Mouse (Mus musculus) naive thymus-derived CD4-positive, alpha-beta T cell, adult 2 months (primary cell): ENCODE results near the gene Acy3.
"Not testable (repeated sequence)": the region's sequence is repeated elsewhere in the genome, so short reads cannot be mapped to it uniquely, and the experiment has no call there.

Source experiments
- DNase-seq: peaks from one replicate; pipeline ENCODE4 v3.0.0-alpha.2; 2011; ENCODE audit warnings: low read depth

Gene Acy3

DNA sequence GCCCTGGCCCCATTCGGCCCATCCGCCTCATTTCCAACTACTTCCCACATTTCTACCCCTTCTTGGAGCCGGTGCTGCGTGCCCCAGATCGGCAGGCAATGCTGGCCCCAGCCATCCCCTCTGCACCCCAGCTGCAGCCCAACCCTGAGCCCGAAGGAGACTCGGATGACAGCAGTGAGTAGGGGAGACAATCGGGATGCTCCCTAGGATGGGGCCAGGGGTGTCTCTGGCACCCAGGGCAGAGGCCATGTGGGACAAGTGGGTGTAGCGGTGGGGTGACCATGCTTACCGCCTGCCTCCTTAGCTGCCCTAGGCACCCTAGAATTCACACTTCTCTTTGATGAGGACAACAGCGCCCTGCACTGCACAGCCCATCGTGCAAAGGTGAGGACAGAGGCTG is 17.3 kb downstream of the Acy3 start:
- no peak for DNase-seq

DNA sequence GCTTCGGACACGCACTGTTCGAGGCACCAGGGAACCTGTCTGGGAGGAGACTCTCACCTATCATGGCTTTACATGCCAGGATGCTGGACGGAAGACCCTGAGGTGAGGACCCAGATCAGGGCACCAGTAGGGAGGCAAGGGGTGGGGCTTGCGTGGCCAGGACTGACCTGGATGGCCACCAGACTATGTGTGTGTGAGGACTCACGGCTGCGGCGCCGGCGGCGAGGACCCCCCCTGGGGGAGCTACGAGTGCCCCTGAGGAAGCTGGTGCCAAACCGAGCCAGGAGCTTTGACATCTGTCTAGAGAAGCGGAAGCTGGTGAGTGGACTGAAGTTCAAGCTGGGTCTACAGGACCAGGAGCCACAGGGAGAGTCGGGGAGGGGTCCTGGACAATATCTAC is 18.0 kb downstream of the Acy3 start:
- no peak for DNase-seq

GRCm38 (mm10) chr19:4005091-4005490 is 18.7 kb downstream of the Acy3 start:
- DNase-seq, result no peak

DNA sequence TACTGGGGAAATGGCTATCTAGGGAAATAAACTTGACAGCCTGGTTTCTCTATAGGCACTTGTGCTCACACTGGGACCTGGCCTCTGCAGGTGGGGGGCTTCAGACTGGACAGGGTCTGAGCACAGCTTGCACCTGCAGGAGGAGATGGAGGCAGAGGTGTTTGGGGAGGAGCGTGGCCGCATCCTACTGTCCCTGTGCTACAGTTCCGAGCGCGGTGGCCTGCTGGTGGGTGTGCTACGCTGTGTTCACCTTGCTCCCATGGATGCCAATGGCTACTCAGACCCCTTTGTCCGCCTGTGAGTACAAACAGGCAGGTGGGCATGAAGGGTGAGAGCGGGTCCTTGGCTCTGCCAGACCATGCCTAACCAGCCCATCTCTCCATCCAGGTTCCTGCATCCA is 19.6 kb downstream of the Acy3 start:
- DNase-seq, result no peak

- no peak for DNase-seq
Observed at GRCm38 (mm10) chr19:4011086-4011485, 24.7 kb downstream of the Acy3 start.

DNA sequence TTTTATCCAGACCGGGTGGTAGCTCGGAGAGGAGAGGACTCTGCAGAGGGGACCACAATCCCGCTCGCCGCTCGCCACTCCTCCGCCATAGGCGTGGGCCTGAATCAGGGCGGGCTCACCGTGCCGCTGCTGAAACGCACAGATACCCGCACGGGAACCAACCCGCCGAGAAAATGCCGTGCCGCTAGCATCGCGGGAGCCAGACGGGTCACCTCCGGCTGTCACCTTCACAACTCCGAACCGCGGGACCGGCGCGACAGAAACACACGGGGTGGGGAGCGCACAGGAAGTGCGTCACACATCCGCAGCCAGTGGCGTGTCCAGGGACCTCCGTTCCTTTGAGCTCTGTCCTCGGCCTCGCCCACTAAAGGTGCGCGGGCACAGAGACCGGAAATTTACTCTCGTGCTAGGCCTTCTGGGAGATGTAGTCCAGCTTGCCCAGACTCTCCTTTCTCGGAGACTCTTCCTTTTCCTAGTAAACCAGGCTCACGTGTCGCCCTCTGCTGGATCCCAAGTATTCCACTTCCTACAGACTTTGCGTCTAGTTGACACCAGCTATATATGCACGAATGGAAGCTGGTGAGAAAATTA is 26.2 kb downstream of the Acy3 start, which contains the start of gene Ndufv1:
TSS of gene Ndufv1 (minus strand) at position 375 of the 591 bp plus-strand sequence.
- peak; percentile 96 for DNase-seq

GRCm38 (mm10) chr19:4013066-4013465 is 26.7 kb downstream of the Acy3 start:
- no peak for DNase-seq

DNA sequence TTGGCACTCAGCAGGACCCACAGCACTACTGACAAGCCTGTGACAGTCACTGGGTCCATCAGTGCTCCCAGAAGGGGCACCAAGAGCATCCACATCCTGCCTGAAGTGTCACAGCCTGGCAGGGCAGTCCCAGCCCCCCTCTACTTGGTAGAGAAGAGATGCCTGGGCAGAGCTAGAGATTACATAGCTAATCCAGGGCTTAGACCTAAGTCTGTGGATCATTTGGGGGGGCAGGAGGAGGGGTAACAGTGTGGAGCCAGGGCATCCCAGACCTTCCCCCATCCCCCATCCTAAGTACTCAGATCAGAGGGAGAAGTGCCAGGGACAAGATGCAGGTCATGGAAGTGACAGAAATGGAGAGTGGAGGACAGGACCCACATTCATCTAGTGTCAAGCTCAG is 28.4 kb downstream of the Acy3 start:
- DNase-seq, result no peak

GRCm38 (mm10) chr19:4015635-4016034 is 29.3 kb downstream of the Acy3 start:
- no peak for DNase-seq

GRCm38 (mm10) chr19:4017921-4018587 is 31.7 kb downstream of the Acy3 start:
- DNase-seq, result no peak

DNA sequence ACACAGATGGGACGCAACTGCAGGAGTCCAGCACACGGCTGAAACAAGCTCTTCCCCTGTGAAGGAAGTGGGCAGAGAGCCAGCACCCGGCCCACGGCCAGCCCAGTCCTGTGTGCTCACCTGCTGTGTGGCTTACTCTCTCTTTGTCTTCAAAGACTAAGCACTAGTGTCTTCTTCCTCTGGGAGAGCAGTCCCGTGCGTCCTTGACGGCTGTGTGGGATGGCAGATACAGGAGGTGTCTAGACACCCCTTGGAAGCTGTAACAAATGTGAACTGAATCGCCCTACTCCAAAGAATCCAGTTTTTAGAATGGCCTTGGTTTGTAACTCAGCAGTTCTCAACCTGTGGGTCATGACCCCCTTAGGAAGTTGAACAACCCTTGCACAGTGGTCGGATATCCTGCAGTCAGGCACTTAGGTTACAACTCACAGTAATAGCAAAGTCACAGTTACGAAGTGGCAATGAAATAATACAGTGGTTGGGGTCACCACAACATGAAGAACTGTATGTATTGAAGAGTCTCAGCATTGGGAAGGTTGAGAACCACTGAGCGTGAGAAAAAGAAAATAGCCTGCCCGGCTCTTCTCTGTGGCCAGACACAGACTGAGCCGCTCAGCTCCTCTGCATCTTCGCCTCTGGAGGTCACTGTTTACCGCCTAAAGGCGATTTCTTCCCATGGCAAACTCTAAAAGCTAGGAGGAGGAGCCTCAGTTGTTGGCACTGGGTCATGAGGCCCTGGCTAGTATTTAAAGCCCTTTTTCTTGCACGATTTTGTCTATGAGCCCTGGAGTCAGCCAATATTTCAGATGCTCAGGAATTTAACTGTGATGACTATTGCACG is 32.6 kb downstream of the Acy3 start:
- DNase-seq, result peak; percentile 81

- no peak for DNase-seq
Observed at GRCm38 (mm10) chr19:4023185-4023584, 36.8 kb downstream of the Acy3 start.

DNA sequence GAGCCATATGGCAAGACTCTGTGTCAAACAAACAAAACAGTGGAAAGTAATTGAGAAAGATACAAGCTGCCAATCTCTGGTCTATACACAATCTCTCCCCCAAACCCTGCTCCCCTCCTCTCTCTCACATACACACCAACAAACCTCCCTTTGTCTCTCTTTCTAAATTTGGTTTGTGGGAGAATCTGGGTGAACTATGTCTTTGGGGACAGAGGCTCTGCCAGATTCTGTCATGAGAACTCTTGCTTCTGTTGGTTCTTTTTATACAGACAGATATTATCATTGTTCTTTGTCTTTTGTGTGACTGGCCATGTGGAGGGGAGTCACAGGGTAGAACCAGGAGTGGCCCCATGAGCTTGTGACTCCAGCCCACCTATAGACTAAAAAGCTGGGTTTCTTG is 41.2 kb downstream of the Acy3 start:
- no peak for DNase-seq

DNA sequence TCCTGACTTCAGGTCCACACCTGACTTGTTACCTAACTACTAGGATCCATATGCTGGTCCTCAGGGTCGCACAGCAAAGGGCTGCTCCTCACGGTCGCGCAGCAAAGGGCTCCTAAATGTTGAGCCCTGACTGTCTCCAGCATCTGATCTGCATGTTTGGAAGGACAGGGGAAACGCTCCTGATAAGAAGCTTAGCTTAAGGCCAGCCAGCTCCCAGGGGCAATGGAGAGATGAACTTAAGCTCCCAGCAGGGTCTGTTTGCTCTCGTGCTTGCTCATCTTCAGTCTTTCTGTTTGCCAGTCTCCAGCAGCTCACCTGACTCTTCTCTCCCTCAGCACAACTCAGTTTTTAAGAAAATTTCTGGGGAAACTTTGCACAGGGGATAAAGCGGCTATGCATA is 46.3 kb downstream of the Acy3 start:
- DNase-seq, result no peak

DNA sequence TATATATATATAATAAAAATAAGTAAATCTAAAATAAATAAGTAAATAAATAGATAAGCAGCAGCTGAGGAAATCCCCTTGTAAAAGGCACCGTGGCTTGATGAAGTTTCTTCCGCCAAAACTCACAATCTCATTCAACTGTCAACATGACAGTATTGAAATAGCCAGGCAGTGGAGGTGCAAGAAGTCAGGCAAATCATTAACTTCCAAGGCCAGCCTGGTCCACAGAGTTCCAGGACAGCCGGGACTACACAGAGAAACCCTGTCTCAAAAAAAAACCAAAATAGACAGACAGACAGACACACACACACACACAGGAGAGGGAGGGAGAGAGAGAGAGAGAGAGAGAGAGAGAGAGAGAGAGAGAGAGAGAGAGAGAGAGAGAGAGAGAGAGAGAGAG is 46.9 kb downstream of the Acy3 start:
- DNase-seq, result no peak

DNA sequence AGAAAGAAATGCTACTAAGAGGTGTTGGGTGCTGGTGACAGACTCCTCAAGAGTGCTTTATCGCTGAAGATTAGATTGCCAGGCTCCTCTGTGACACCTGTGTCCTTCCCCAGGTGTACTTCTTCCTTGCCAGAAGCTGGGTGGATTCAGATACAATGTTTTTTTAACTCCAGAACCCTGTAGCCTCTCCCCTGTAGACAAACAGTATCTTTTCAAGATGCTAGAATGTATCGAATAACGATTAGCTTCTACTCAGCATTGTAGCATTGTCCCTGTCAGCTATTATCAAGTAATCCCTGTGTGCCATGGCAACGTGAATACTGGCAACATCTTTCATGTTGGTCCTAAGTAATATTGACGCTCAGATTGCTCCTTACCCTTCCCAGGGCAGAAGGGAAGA is 47.4 kb downstream of the Acy3 start:
- DNase-seq, result no peak

DNA sequence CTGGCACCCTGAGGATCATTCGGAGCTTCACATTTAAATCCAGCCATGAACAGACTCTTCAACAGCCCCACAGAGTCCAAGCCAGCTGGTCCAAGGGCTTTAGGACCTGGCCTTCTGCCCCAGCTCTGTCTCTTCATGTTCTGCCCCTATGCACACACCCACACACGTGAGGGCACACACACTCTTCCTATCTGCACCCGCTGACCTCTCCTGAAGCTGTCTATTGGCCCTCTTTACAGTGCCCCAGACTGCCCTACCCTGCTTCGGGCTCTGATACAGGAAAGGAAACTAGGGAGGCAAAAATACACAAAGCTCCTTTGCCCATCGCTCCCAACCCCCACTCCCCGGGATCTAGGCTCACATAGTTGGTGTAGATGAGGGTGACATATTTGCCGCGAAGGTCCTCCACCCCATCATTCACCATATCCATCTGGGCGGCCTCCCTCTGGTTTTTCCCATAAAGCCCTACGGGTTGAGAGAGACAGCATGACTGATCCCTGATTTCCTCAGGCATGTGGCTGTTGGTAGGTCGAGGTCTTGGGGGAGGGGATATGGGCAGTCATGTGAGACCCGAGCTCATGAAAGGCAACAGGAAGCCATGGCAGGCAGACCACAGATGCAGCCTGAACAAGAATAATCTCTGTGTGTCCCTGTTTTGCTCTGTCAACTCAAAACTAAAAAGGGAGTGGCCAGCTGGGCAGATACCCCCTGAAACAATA is 50.1 kb downstream of the Acy3 start:
- DNase-seq, result no peak

DNA sequence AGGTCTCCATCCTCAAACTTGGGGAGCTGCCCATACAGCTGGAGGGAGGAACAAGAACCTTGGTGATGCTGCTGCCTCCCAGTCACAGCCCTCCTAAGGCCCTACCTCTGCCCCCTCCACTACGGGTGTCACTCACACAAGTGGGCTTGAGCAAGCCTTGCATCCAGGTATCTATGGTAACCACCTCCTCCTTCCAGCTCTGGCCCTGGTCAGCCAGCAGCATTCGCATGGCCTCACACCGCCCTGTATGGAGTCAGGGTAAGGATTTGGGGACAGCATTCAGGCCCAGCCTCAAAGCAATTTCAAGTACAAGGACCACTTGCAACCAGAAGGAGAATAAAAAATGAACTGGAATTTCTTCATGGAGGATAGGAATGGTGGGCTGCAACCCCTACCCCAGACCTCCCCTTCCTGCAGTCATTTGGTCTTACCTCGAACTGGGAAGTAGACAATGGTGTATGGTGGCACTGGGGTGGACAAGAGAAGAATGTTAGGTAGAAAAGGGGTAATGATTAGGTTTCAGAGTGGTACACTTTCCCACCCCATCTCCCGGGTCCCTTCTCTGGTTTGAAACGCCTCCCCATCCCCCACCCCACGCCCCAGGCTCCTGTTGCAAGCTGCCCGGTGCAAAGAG is 50.9 kb downstream of the Acy3 start:
- not testable (repeated sequence) for DNase-seq

- DNase-seq, result peak; percentile 90
Observed at GRCm38 (mm10) chr19:4037788-4038232, 51.4 kb downstream of the Acy3 start, which contains the start of gene Gstp1. Gstp1 (minus strand) TSS chr19:4037985.
